Mouse (Mus musculus) 3134 (cell line): ENCODE measurements at regions not wholly inside any gene's neighbourhood (a gene's known extent, or its start where the extent isn't known, plus 50 kb on each side); places are given as distances from the start of the nearest gene placed in this dataset.

ENCODE experiments used
- DNase-seq: peaks from one replicate; pipeline ENCODE4 v3.0.0-alpha.2; 2011; ENCODE audit warnings: low spot score; ENCODE audit not compliant: insufficient read length; ENCODE audit errors: extremely low read depth

DNA sequence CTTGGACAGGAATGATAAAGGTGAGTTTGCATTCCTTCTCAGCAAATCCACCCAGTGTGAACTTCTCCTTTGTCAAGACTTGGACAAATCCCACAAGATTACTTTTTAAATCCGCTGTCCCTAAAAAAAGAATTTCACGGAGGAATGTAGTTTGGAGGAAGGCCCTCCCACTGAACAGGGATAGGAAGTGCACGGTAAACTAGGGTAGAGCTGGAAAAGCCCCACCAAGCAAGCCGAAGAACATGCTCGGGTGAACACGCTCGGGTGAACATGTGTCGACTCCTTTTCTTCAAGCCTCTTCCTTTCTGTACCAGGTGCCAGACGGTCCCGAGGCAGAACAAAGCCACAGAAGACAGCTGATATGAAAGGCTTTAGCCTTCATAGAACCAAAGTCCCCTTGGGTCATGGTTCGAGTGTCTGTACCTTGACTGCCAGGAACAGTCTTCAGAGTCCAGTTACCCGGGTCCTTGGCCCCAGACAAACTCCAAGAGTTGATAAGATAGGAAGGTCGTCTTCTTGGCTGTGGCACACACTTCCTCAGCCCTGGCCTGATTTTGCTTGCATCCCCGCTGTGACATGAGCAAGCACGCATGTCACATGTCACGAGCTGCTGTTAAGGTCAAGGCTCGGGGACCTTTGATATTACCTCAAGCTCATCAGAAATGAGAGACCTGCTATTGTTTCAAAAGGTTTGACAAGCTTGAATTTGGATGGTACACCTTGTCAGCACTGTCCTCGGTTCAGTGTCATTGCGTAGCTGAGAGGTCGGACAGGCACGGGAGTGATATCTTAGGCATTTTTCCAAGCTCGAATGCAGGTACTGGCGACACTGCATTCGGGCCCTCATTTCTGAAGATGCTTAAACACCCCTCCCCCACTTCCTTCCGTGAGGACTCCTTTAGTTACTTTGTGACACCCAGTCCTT is 51.5 kb upstream of the Ryk start:
- no peak for DNase-seq

DNA sequence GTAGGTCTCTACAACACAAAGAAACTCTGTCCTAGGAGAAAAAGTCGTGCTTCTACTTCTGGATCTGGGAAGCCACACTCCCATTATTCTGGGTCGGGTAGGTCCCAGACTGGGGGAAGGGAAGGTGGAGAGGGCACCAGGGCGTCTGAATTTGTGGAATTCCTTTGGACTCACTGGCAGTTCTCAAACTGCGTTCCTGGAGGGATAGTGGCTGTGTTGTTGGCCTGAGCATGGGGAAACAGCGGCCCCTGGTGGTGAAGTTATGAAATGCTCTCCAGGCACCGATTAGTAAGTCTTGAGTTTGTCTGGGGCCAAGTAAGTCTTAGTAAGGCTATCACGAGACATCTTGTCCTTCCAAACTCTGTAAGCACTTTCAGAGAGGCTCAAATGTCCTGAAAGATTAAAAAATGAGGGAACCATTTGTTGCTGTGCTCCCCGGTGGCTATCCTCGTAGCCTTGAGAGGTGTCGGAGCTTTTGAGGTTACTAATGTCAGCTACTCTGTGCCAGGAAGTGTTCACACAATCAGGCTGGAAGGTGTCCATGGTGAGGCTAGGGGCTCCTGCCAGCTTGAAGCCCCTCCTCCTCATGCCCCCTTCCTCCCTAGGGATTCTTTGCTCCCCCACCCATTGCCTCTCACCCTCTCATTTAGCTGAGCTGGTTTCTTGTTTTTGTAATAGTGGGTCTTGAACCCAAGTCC is 50.2 kb upstream of the Ryk start:
- peak; percentile 76 for DNase-seq
